Mouse (Mus musculus) heart, adult 2 months (tissue): Measurements from ENCODE around the gene Parvg. TPM values are rescaled to one million over a fixed set of nuclear protein-coding genes. Genes with fewer than 3 reads are reported as not detected.

Experiments used
- DNase-seq, 2 experiments: peaks; one replicate each; pipeline ENCODE4 v3.0.0; 2021
- H3K27ac ChIP-seq: fragments of 200-600 bp; 2 replicates; pipeline ENCODE4 v1.8.1; 2022
- H3K27me3 ChIP-seq: fragments of 200-500 bp; 2 replicates; pipeline ENCODE4 v1.6.1; 2012; ENCODE audit warnings: mild to moderate bottlenecking, low read length, inconsistent platforms, mixed read lengths; ENCODE audit not compliant: control insufficient read depth, insufficient read depth
- H3K36me3 ChIP-seq: fragments of 200-500 bp; 2 replicates; pipeline ENCODE4 v1.6.1; 2012; ENCODE audit warnings: low read length, inconsistent platforms; ENCODE audit not compliant: control insufficient read depth, insufficient read depth
- H3K4me1 ChIP-seq: fragments of 200-500 bp; 2 replicates; pipeline ENCODE4 v1.6.1; 2011; ENCODE audit warnings: low read length; ENCODE audit not compliant: control insufficient read depth, insufficient read depth
- H3K4me3 ChIP-seq: fragments of 200-600 bp; 2 replicates; pipeline ENCODE4 v1.8.1; 2022
- H3K79me2 ChIP-seq: fragments of 200-500 bp; replicated peaks from 2 replicates; pipeline ENCODE4 v1.6.1; 2012; ENCODE audit warnings: mild to moderate bottlenecking, inconsistent platforms, low read length, moderate library complexity, mixed read lengths; ENCODE audit not compliant: control insufficient read depth, insufficient read depth
- H3K9ac ChIP-seq: fragments of 200-500 bp; 2 replicates; pipeline ENCODE4 v1.6.1; 2012; ENCODE audit warnings: low read depth, mild to moderate bottlenecking, control low read depth, inconsistent platforms, low read length, mixed read lengths
- CTCF ChIP-seq: fragments of 200-600 bp; IDR thresholded peaks from 2 replicates; pipeline ENCODE4 v1.8.1; 2022; ENCODE audit warnings: antibody characterized with exemption, mild to moderate bottlenecking, moderate library complexity
- EP300 ChIP-seq: fragments of 200-500 bp; IDR thresholded peaks from 2 replicates; pipeline ENCODE4 v1.6.1; 2011; ENCODE audit warnings: low read depth, low read length, control low read depth; ENCODE audit not compliant: insufficient read depth
- POLR2A ChIP-seq: fragments of 200-500 bp; IDR thresholded peaks from 2 replicates; pipeline ENCODE4 v1.6.1; 2011; ENCODE audit warnings: mild to moderate bottlenecking, low read depth, low read length, control low read depth; ENCODE audit not compliant: insufficient read depth
- WGBS: fragments of 180-500 bp; shearing (Covaris S2); methylation state at CpG from one replicate; pipeline ENCODE4 v1.1.7; 2018; 5-methylcytosine and 5-hydroxymethylcytosine counted together
- intact Hi-C: fragments of 180-260 bp; cut with DNase I; formaldehyde crosslinking; loops from one replicate; pipeline ENCODE4 v1.15.1; 2025
- long read RNA-seq: library from polyadenylated mRNA; stranded (forward); transcript quantifications from one replicate; pipeline ENCODE4 v2.0.0, GENCODE M21; 2021
- polyA plus RNA-seq: library from polyadenylated mRNA; depleted of rRNA; stranded (reverse); fragments of >200 nt; gene quantifications from 2 replicates; pipeline ENCODE4 v1.2.3, GENCODE M21; 2012; rRNA removed
- total RNA-seq, 2 experiments: library from RNA; stranded (reverse); gene quantifications; 2 replicates each; pipeline ENCODE4 v1.2.3; 2021

The Parvg gene
- total RNA-seq (1 to 10 TPM; 1.9 to 2.5 TPM), polyA plus RNA-seq (1.3 and 1.5 TPM in 2 replicates)
- long read RNA-seq, partial matches to known transcripts, result 0 of 1 reads
- long read RNA-seq, other reads (novel, unspliced or antisense), result 1 of 1 reads

DNA sequence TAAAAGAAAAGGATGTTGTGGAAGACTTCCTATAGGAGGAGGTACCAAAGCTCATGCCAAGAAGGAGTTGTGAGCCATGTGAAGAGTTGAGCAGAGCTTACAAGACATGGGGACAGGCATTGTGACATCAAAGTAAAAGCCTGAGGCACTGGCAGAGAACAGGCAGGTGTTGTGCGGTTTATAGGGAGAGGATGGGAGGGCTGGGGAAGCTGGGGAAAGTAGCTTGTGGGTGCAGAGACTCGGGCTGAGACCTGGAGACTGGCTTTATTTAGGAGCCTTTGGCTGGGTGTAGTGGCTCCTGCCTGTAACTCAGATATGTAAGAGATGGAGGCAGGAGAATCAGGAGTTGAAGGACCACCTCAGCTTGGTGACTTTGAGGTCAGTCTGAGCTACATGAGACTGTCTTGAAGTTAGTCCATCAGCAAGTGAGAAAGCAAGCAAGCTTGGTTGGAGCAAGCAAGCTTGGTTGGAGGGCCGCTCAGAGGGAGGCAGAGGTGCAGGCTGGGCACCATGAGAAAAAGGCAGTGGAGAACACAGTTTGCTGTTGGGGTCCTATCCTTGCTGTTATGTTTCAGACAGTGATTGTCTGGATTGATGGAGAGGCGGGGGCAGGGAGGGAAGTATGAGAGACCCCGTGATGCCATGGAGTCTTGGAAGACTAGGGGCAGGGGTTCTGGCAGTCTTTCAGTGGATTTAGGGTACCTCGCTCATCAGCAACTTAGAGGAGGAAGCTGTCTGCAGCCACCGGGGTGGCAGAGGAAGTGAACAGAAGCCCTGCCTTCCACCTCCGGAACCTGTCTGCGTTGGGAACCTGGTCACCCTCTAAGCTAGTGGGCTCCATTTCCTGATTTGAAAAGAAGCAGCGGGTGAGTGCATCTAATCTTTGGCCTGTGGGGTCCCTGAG lies at the start of gene Parvg:
TSS of gene Parvg (plus strand) at position 61 of the 904 bp plus-strand sequence.
- DNase-seq, result peak in 1 of 2 experiments; percentile 40
- Histone ChIP-seq H3K4me3 (no peak within 1 kb of the TSS), H3K36me3 (no peaks in the 10 kb centered on the region), H3K27ac (no peak within 1 kb of the TSS), H3K9ac (no peak within 1 kb of the TSS), H3K4me1 (no peaks in the 10 kb centered on the region), H3K79me2 (no peaks in the 10 kb centered on the region), H3K27me3 (no peaks in the 10 kb centered on the region; the same call in 1 of the 2 replicates)
- intact Hi-C loops, result no loop called here
- no peak for TF ChIP-seq EP300
- TF ChIP-seq CTCF, result no peak
- TF ChIP-seq POLR2A, result no peak
- 60% methylated on average over 10 of the region's 10 CpGs for WGBS

- Histone ChIP-seq H3K79me2 (no peaks in the 10 kb centered on the region; the same call in 1 of the 2 replicates), H3K4me3 (no peak overlapping the region), H3K4me1 (no peaks in the 10 kb centered on the region; the same call in 1 of the 2 replicates), H3K27me3 (no peaks in the 10 kb centered on the region), H3K36me3 (no peaks in the 10 kb centered on the region), H3K27ac (no peak overlapping the region), H3K9ac (no peak overlapping the region)
- intact Hi-C loops, result no loop called here
- DNase-seq, result no peak
- TF ChIP-seq POLR2A (no peak), EP300 (no peak), CTCF (no peak)
- WGBS, result 94% methylated on average over 4 of the region's 4 CpGs
Observed at GRCm38 (mm10) chr15:84276066-84276465, 47.8 kb upstream of the Parvg start.

DNA sequence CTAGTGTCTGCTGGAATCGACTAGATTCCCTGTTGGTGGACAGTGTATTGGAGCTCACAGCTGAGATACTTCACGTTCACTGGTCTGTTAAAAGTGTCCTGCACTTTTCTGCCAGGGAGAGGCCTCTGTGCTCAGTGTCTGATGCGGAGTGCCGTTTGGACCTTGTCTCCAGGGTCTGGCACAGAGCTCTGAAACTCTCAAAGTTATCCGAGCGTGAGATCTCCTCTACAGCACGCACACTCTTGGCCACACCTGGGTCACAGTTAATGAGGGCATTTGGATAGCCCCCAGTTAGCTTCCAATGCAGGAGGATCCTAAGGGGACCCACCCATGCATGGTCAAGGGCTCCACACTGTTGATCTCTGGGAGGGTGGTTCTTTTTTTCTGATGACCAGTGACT lies 45.7 kb upstream of the Parvg start:
- Histone ChIP-seq H3K4me3 (no peak overlapping the region), H3K79me2 (no peaks in the 10 kb centered on the region), H3K27me3 (no peaks in the 10 kb centered on the region), H3K36me3 (no peaks in the 10 kb centered on the region), H3K9ac (no peak overlapping the region), H3K4me1 (no peaks in the 10 kb centered on the region), H3K27ac (no peak overlapping the region)
- TF ChIP-seq POLR2A, result no peak
- no peak for TF ChIP-seq CTCF
- TF ChIP-seq EP300, result no peak
- 84% methylated on average over 7 of the region's 7 CpGs for WGBS
- intact Hi-C loops, result no loop called here
- no peak for DNase-seq

GRCm38 (mm10) chr15:84278656-84279055 lies 45.2 kb upstream of the Parvg start:
- WGBS, result 89% methylated on average over 7 of the region's 7 CpGs
- Histone ChIP-seq H3K9ac (no peak overlapping the region), H3K36me3 (no peaks in the 10 kb centered on the region), H3K4me1 (no peaks in the 10 kb centered on the region), H3K27me3 (no peaks in the 10 kb centered on the region), H3K27ac (no peak overlapping the region), H3K4me3 (no peak overlapping the region), H3K79me2 (no peaks in the 10 kb centered on the region)
- intact Hi-C loops, result no loop called here
- no peak for TF ChIP-seq EP300
- no peak for DNase-seq

DNA sequence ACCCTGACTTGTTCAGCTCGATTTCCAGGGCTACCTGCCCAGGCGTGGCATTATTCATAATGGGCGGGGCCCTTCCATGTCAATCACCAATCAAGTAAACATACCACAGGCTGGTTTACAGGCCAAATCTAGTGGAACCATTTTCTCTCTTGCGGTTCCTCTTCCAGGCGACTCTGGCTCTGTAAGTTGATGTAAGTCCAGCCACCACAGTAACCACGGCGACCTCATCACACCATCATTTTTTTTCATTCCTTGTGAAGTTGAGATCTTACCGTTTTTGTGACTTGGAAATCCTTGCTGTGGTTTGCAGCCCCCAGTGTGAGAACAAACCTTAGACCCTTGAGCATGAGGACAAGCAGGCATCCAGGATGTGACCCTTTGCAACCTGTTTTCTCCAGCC lies 43.5 kb upstream of the Parvg start:
- intact Hi-C loops, result loop anchor here (5.0 kb wide), 1 partner anchor 332 kb away; no protein-coding TSS in a partner anchor
- H3K36me3 ChIP-seq, result no peaks in the 10 kb centered on the region
- no peak overlapping the region for H3K4me3 ChIP-seq
- H3K27ac ChIP-seq, result no peak overlapping the region
- TF ChIP-seq EP300 (no peak), POLR2A (no peak), CTCF (no peak)
- no peaks in the 10 kb centered on the region for H3K27me3 ChIP-seq
- no peaks in the 10 kb centered on the region for H3K4me1 ChIP-seq
- no peaks in the 10 kb centered on the region for H3K79me2 ChIP-seq
- no peak for DNase-seq
- WGBS, result 77% methylated on average over 8 of the region's 8 CpGs
- no peak overlapping the region for H3K9ac ChIP-seq

DNA sequence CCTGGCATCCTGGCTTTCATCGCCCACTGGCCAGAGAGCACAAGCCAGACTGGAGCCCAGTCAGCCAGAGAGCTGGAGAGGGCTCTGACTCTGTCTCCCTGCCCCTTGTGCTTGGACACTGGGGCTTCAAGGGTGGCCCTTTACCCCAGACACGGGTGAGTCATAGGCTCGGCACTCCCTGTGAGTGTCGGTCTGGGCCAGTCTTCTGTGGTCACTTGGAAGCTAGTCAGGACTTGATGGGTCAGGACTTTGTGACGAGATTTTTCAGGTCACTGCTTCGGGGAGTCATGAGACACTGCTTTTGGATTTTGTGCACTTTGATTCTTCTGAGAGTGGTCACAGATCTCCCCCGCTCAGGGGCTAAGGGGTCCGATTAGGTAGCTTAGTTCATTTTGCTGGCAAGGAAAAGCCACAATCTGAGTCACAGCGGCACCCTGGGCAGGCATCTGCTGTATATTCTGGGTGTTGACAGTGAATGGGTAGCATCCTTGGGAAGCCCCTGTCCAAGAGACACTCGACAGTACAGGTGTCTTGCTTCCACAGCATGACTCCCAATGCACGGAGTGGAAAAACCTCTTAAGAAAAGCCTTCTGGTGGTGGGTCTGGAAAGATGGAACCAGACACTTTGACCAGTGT lies 43.0 kb upstream of the Parvg start:
- DNase-seq, result peak in 1 of 2 experiments; percentile 39
- Histone ChIP-seq H3K79me2 (no peaks in the 10 kb centered on the region), H3K27me3 (no peaks in the 10 kb centered on the region), H3K36me3 (no peaks in the 10 kb centered on the region), H3K4me3 (no peak overlapping the region), H3K4me1 (no peaks in the 10 kb centered on the region), H3K9ac (no peak overlapping the region), H3K27ac (no peak overlapping the region)
- TF ChIP-seq EP300 (no peak), POLR2A (no peak), CTCF (no peak)
- intact Hi-C loops, result loop anchor here (5.0 kb wide), 1 partner anchor 331 kb away; no protein-coding TSS in a partner anchor
- WGBS, result 70% methylated on average over 11 of the region's 11 CpGs
